Mouse (Mus musculus) right cerebral cortex, postnatal 10 days (tissue): ENCODE measurements around the gene Syt9.

Source experiments
- DNase-seq, 2 experiments: peaks; one replicate each; pipeline ENCODE4 v3.0.0; 2021; ENCODE audit warnings: low spot score in 2 of 2

The Syt9 gene

GRCm38 (mm10) chr7:107540034-107540433 is 169.5 kb downstream of the Syt9 start:
- DNase-seq, result no peak

- DNase-seq, result no peak
Measured at GRCm38 (mm10) chr7:107545011-107545410, 174.5 kb downstream of the Syt9 start.

- DNase-seq, result no peak
Measured at GRCm38 (mm10) chr7:107547872-107548271, 177.3 kb downstream of the Syt9 start.

GRCm38 (mm10) chr7:107553461-107553860 is 182.9 kb downstream of the Syt9 start:
- no peak for DNase-seq

GRCm38 (mm10) chr7:107555906-107556305 is 185.4 kb downstream of the Syt9 start:
- DNase-seq, result no peak

GRCm38 (mm10) chr7:107560675-107561074 is 190.1 kb downstream of the Syt9 start:
- no peak for DNase-seq

GRCm38 (mm10) chr7:107561584-107561983 is 191.1 kb downstream of the Syt9 start:
- no peak for DNase-seq

GRCm38 (mm10) chr7:107563727-107564126 is 193.2 kb downstream of the Syt9 start:
- DNase-seq, result no peak

GRCm38 (mm10) chr7:107567261-107567671 is 196.7 kb downstream of the Syt9 start, which contains the start of gene Olfml1:
TSS of gene Olfml1 (plus strand) at chr7:107567446.
- DNase-seq, result peak; percentile 24 to 31

GRCm38 (mm10) chr7:107567674-107568073 is 197.1 kb downstream of the Syt9 start:
- DNase-seq, result no peak

GRCm38 (mm10) chr7:107568971-107569370 is 198.4 kb downstream of the Syt9 start:
- no peak for DNase-seq

GRCm38 (mm10) chr7:107573856-107574255 is 203.3 kb downstream of the Syt9 start:
- no peak for DNase-seq

GRCm38 (mm10) chr7:107574276-107574675 is 203.7 kb downstream of the Syt9 start:
- no peak for DNase-seq

- DNase-seq, result peak in 1 of 2 experiments; percentile 25
Measured at GRCm38 (mm10) chr7:107592641-107593040, 222.1 kb downstream of the Syt9 start.

- peak in 1 of 2 experiments; percentile 22 for DNase-seq
Measured at GRCm38 (mm10) chr7:107593904-107594303, 223.4 kb downstream of the Syt9 start.

GRCm38 (mm10) chr7:107594325-107594856 is 223.9 kb downstream of the Syt9 start:
- DNase-seq, result peak; percentile 51 to 53

GRCm38 (mm10) chr7:107594857-107595402 is 224.4 kb downstream of the Syt9 start, which contains the start of gene Ppfibp2:
TSS of gene Ppfibp2 (plus strand) at chr7:107595207.
- DNase-seq, result peak; percentile 86

- no peak for DNase-seq
Measured at GRCm38 (mm10) chr7:107595426-107595825, 224.9 kb downstream of the Syt9 start.

- DNase-seq, result no peak
Measured at GRCm38 (mm10) chr7:107596753-107597152, 226.2 kb downstream of the Syt9 start.

GRCm38 (mm10) chr7:107597956-107598355 is 227.4 kb downstream of the Syt9 start:
- no peak for DNase-seq
